Mouse (Mus musculus) limb, embryonic 14.5 days (tissue): ENCODE results near the gene Epn2. TPM values are rescaled to one million over a fixed set of nuclear protein-coding genes. Genes with fewer than 3 reads are reported as not detected.
"Not testable (repeated sequence)": the region's sequence is repeated elsewhere in the genome, so short reads cannot be mapped to it uniquely, and the experiment has no call there.

ENCODE experiments used
- ATAC-seq: fragments of 200-750 bp; cut with Nextera tagmentation; 2 replicates; pipeline ENCODE4 v1.8.0; 2017; ENCODE audit warnings: low read depth, moderate number of reproducible peaks, moderate TSS enrichment; ENCODE audit not compliant: low FRiP score
- DNase-seq: peaks from one replicate; pipeline ENCODE4 v3.0.0-alpha.2; 2015; ENCODE audit warnings: low spot score
- H3K27ac ChIP-seq: fragments of 300-500 bp; sonication (generic); replicated peaks from 2 replicates; pipeline ENCODE4 v1.5.1; 2014; ENCODE audit warnings: low read depth, mild to moderate bottlenecking, low read length, moderate library complexity, mixed read lengths
- H3K27me3 ChIP-seq: fragments of 300-500 bp; sonication (generic); 2 replicates; pipeline ENCODE4 v1.6.1; 2014; ENCODE audit warnings: low read length, mixed read lengths; ENCODE audit not compliant: control insufficient read depth, insufficient read depth
- H3K36me3 ChIP-seq: fragments of 300-500 bp; sonication (generic); 2 replicates; pipeline ENCODE4 v1.6.1; 2014; ENCODE audit warnings: mild to moderate bottlenecking, low read length, moderate library complexity, mixed read lengths; ENCODE audit not compliant: control insufficient read depth, insufficient read depth
- H3K4me1 ChIP-seq: fragments of 300-500 bp; sonication (generic); 2 replicates; pipeline ENCODE4 v1.6.1; 2014; ENCODE audit warnings: antibody characterized with exemption, low read length, mixed read lengths; ENCODE audit not compliant: control insufficient read depth, insufficient read depth
- H3K4me2 ChIP-seq: fragments of 300-500 bp; sonication (generic); replicated peaks from 2 replicates; pipeline ENCODE4 v1.6.1; 2014; ENCODE audit warnings: low read depth, mild to moderate bottlenecking, low read length, moderate library complexity; ENCODE audit not compliant: severe bottlenecking
- H3K4me3 ChIP-seq: fragments of 300-500 bp; sonication (generic); replicated peaks from 2 replicates; pipeline ENCODE4 v1.5.1; 2014; ENCODE audit warnings: low read length
- H3K9ac ChIP-seq: fragments of 300-500 bp; sonication (generic); 2 replicates; pipeline ENCODE4 v1.6.1; 2014; ENCODE audit warnings: mild to moderate bottlenecking, low read depth, low read length, moderate library complexity; ENCODE audit not compliant: severe bottlenecking
- H3K9me3 ChIP-seq: fragments of 300-500 bp; sonication (generic); 2 replicates; pipeline ENCODE4 v1.6.1; 2016; ENCODE audit warnings: low read length; ENCODE audit not compliant: control insufficient read depth
- POLR2A ChIP-seq: fragments of 200-500 bp; IDR thresholded peaks from 2 replicates; pipeline ENCODE4 v1.8.0; 2012; ENCODE audit warnings: inconsistent platforms, mild to moderate bottlenecking, moderate library complexity, borderline replicate concordance; ENCODE audit not compliant: insufficient read depth, insufficient read length; ENCODE audit errors: extremely low read depth
- WGBS: fragments of 180-500 bp; shearing (Covaris S2); extraction: QIAGEN DNeasy Blood & Tissue Kit; methylation state at CpG from one replicate; pipeline ENCODE4 v1.1.7; 2014; 5-methylcytosine and 5-hydroxymethylcytosine counted together
- polyA plus RNA-seq, 2 experiments: library from polyadenylated mRNA; depleted of rRNA in 1 of 2; stranded (reverse) in 1 of 2; unstranded in 1 of 2; fragments of >200 nt; fragmentation: Nextera tagmentation in 1 of 2; extraction: Ambion mirVana in 1 of 2; gene quantifications; 2 replicates each; pipeline versions ENCODE4 v1.2.1 to v1.2.3; 2012 to 2014

Epn2 gene
- polyA plus RNA-seq, 2 experiments = 31.1 to 35.1 TPM

DNA sequence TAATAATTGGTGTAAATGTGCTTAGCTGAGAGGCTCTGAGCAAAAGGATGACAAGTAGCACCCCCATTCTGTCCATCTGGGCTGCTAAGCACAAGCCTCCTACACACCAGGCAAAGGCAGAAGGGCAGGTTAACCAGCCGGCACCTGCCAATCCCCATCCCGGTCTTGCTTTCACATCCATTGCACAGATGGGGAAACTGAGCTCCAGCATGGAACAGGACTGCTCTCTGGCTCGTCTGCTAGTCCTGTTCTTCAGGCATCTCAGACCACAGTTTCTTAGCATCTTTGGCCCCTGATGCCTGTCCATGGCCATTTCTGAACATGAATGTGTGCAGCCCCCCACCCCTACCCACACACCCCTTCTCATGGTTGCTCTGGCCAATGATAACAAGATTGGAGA is 12.6 kb upstream of the Epn2 start:
- no peak overlapping the region for H3K4me2 ChIP-seq
- DNase-seq (no peak), ATAC-seq (no peak)
- no peaks in the 10 kb centered on the region for H3K36me3 ChIP-seq
- no peak for TF ChIP-seq POLR2A
- 83% methylated on average over 3 of the region's 3 CpGs for WGBS
- H3K4me1 ChIP-seq = no peaks in the 10 kb centered on the region
- H3K27me3 ChIP-seq = no peaks in the 10 kb centered on the region
- H3K27ac ChIP-seq = no peak overlapping the region
- no peak overlapping the region for H3K9ac ChIP-seq
- no peak overlapping the region for H3K4me3 ChIP-seq
- no peaks in the 10 kb centered on the region for H3K9me3 ChIP-seq

DNA sequence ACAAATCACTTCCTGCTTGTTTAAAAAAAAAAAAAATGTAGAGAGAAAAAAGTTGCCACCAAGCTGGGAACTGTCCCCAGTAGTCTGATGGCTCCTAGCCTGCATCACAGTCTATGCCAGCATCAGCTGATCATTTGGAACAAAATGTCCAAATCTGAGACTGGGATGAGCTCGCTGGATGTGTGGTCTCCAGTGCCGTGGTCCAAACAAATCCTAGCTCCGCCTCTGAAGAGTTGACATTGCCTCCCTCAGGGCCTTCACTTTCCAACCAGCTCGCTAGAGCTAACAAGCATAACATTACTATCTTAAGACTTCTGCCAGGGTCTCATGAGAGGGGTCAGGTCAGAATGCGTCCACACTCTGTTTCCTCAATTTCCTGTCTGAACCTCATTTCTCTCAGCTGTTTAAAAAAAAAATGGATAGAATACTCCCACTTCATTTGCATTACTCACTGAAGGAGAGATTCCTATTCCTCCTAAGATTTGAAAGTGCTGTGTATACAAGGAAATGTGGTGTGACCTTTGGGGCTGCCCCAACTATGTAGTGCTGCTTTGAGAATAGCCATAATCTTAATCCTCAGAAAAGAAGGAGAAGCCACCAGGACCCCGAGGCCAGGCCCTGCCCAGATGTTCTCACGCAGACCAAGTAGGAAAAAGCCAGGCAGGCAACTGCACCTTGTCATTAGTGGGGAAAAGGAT is 11.2 kb upstream of the Epn2 start:
- Histone ChIP-seq H3K4me3 (no peak overlapping the region), H3K36me3 (no peaks in the 10 kb centered on the region), H3K9me3 (no peaks in the 10 kb centered on the region), H3K4me1 (no peaks in the 10 kb centered on the region), H3K4me2 (no peak overlapping the region), H3K9ac (no peak overlapping the region), H3K27ac (no peak overlapping the region), H3K27me3 (no peaks in the 10 kb centered on the region)
- ATAC-seq (no peak), DNase-seq (no peak)
- WGBS = 41% methylated on average over 7 of the region's 7 CpGs
- TF ChIP-seq POLR2A = no peak

DNA sequence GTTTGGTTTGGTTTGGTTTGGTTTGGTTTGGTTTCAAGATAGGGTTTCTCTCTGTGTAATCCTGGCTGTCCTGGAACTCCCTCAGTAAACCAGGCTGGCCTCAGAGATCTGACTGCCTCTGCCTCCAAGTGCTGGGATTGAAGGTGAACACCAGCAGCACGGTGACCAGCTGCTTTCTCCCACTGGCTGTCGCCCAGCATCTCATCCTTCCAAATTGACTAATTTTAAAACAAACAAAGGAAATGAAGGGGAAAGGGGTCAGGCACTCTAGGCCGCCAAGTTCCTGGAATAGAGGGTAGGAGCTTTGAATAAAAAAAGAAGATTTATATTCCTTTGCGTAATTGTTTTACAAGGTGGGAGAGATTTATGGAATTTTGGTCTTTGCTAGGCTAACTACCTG is 5.9 kb upstream of the Epn2 start:
- Histone ChIP-seq H3K9ac (no peak overlapping the region), H3K4me3 (no peak overlapping the region), H3K36me3 (no peaks in the 10 kb centered on the region), H3K4me2 (no peak overlapping the region), H3K9me3 (peaks cover under 1% of the 10 kb centered on the region; the same call in 1 of the 2 replicates), H3K27me3 (no peaks in the 10 kb centered on the region), H3K27ac (no peak overlapping the region), H3K4me1 (no peaks in the 10 kb centered on the region)
- ATAC-seq (no peak), DNase-seq (no peak)
- 65% methylated on average over 4 of the region's 4 CpGs for WGBS
- TF ChIP-seq POLR2A = no peak

DNA sequence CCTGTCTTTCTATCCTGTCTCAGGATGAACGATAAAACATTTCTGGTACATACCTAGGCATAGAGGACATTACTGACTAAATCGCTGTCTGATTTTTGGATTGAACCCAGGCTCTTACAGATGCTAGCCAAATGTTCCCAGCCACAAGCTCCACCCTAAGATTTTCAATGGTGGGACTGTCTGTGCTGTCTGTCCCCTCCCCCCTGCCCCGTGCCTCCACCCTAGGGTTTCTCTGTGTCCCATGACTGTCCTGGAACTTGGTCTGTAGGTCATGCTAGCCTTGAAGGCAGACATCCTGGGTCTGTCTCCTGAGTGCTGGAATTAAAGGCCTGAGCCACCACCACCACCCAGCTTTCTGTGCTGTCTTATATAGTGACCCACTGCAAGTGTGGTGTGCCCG is 5.3 kb upstream of the Epn2 start:
- Histone ChIP-seq H3K4me2 (no peak overlapping the region), H3K27ac (no peak overlapping the region), H3K27me3 (no peaks in the 10 kb centered on the region), H3K4me1 (no peaks in the 10 kb centered on the region), H3K4me3 (no peak overlapping the region), H3K9ac (no peak overlapping the region), H3K36me3 (no peaks in the 10 kb centered on the region), H3K9me3 (peaks cover 4% of the 10 kb centered on the region; the same call in 1 of the 2 replicates)
- ATAC-seq = no peak
- DNase-seq = no peak
- no peak for TF ChIP-seq POLR2A
- 71% methylated on average over 4 of the region's 4 CpGs for WGBS

DNA sequence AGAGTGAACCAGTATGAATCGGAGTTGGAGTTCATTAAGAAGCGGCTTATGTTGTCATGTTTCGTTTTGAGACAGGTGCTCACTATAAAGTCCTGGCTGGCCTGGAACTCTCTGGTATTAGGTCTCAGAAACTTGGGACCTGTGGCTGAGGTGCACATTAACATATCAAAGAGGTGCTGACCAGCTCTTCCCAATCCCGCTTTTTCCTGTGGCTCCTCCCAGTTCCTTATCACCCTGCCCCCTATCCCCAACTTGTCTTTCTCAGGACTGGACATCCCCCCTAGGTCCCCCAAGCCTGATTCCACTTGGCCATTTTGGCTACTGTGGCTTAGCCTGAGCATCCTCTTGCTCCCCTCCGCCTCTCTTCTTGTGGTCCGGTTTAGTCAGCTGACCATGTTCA is 4.6 kb upstream of the Epn2 start:
- Histone ChIP-seq H3K27me3 (no peaks in the 10 kb centered on the region), H3K36me3 (no peaks in the 10 kb centered on the region), H3K4me2 (no peak overlapping the region), H3K4me1 (no peaks in the 10 kb centered on the region), H3K9me3 (peaks cover 7% of the 10 kb centered on the region; the same call in 1 of the 2 replicates), H3K27ac (no peak overlapping the region), H3K9ac (no peak overlapping the region), H3K4me3 (no peak overlapping the region)
- no peak for TF ChIP-seq POLR2A
- ATAC-seq (no peak), DNase-seq (no peak)
- 69% methylated on average over 6 of the region's 6 CpGs for WGBS

DNA sequence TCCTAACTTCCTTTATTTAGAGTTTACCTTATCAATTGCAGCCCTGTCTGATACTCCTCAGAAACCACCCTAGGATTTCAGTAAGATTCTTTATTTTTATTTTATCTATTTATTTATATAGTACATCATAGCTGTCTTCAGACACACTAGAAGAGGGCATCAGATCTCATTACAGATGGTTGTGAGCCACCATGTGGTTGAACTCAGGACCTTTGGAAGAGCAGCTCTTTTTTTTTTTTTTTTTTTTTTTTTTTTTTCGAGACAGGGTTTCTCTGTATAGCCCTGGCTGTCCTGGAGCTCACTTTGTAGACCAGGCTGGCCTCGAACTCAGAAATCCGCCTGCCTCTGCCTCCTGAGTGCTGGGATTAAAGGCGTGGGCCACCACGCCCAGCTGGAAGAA is 3.3 kb upstream of the Epn2 start:
- H3K4me3 ChIP-seq, H3K9ac ChIP-seq, H3K9me3 ChIP-seq, H3K4me2 ChIP-seq, ATAC-seq, H3K27ac ChIP-seq, H3K4me1 ChIP-seq, DNase-seq, H3K27me3 ChIP-seq, H3K36me3 ChIP-seq: not testable (repeated sequence)
- 93% methylated on average over 4 of the region's 5 CpGs for WGBS
